Mouse (Mus musculus): ENCODE results near the gene Ccdc90b. TPM values are rescaled to one million over a fixed set of nuclear protein-coding genes. Genes with fewer than 3 reads are reported as not detected.

The Ccdc90b gene
- polyA plus RNA-seq, 2 experiments, result 35.6 to 51.3 TPM

GRCm38 (mm10) chr7:92610830-92611229 is 49.9 kb downstream of the Ccdc90b start:
- H3K9me3 ChIP-seq (ENCODE audit: control insufficient read depth, low read length), result no peaks in the 10 kb centered on the region
- no peaks in the 10 kb centered on the region for H3K4me1 ChIP-seq (ENCODE audit: control insufficient read depth, insufficient read depth, low read length)
- no peak overlapping the region for H3K27ac ChIP-seq (replicated peaks; ENCODE audit: low read depth, low read length)
- no peak overlapping the region for H3K4me2 ChIP-seq (replicated peaks; ENCODE audit: low read depth, low read length, severe bottlenecking)
- no peak for DNase-seq (ENCODE audit: low spot score)
- H3K4me3 ChIP-seq (replicated peaks; ENCODE audit: low read length), result no peak overlapping the region
- ATAC-seq (ENCODE audit: low FRiP score, low read depth), result no peak
- TF ChIP-seq POLR2A (IDR thresholded peaks at IDR 0.05; ENCODE audit: borderline replicate concordance, extremely low read depth, insufficient read depth, insufficient read length), result no peak
- H3K27me3 ChIP-seq (ENCODE audit: control insufficient read depth, insufficient read depth, low read length), result no peaks in the 10 kb centered on the region
- no peak overlapping the region for H3K9ac ChIP-seq (ENCODE audit: low read depth, low read length, severe bottlenecking)
- H3K36me3 ChIP-seq (ENCODE audit: control insufficient read depth, insufficient read depth, low read length), result no peaks in the 10 kb centered on the region
- 44% methylated on average over 7 of the region's 7 CpGs for WGBS

- Histone ChIP-seq H3K9me3 (ENCODE audit: control insufficient read depth, low read length) (no peaks in the 10 kb centered on the region), H3K4me3 (replicated peaks; ENCODE audit: low read length) (no peak overlapping the region), H3K9ac (ENCODE audit: low read depth, low read length, severe bottlenecking) (no peak overlapping the region), H3K4me1 (ENCODE audit: control insufficient read depth, insufficient read depth, low read length) (no peaks in the 10 kb centered on the region), H3K36me3 (ENCODE audit: control insufficient read depth, insufficient read depth, low read length) (no peaks in the 10 kb centered on the region), H3K27me3 (ENCODE audit: control insufficient read depth, insufficient read depth, low read length) (no peaks in the 10 kb centered on the region), H3K4me2 (replicated peaks; ENCODE audit: low read depth, low read length, severe bottlenecking) (no peak overlapping the region), H3K27ac (replicated peaks; ENCODE audit: low read depth, low read length) (no peak overlapping the region)
- DNase-seq (ENCODE audit: low spot score), result no peak
- TF ChIP-seq POLR2A (IDR thresholded peaks at IDR 0.05; ENCODE audit: borderline replicate concordance, extremely low read depth, insufficient read depth, insufficient read length), result no peak
- ATAC-seq (ENCODE audit: low FRiP score, low read depth), result no peak
- WGBS, result 50% methylated on average over 2 of the region's 2 CpGs
Observed at GRCm38 (mm10) chr7:92624488-92624887, 63.5 kb downstream of the Ccdc90b start.

- ATAC-seq (ENCODE audit: low FRiP score, low read depth) (no peak), DNase-seq (ENCODE audit: low spot score) (no peak)
- Histone ChIP-seq H3K4me3 (replicated peaks; ENCODE audit: low read length) (no peak overlapping the region), H3K9ac (ENCODE audit: low read depth, low read length, severe bottlenecking) (no peak overlapping the region), H3K27ac (replicated peaks; ENCODE audit: low read depth, low read length) (no peak overlapping the region), H3K4me2 (replicated peaks; ENCODE audit: low read depth, low read length, severe bottlenecking) (no peak overlapping the region), H3K4me1 (ENCODE audit: control insufficient read depth, insufficient read depth, low read length) (no peaks in the 10 kb centered on the region), H3K9me3 (ENCODE audit: control insufficient read depth, low read length) (no peaks in the 10 kb centered on the region), H3K27me3 (ENCODE audit: control insufficient read depth, insufficient read depth, low read length) (no peaks in the 10 kb centered on the region), H3K36me3 (ENCODE audit: control insufficient read depth, insufficient read depth, low read length) (no peaks in the 10 kb centered on the region)
- TF ChIP-seq POLR2A (IDR thresholded peaks at IDR 0.05; ENCODE audit: borderline replicate concordance, extremely low read depth, insufficient read depth, insufficient read length), result no peak
- 61% methylated on average over 2 of the region's 2 CpGs for WGBS
Observed at GRCm38 (mm10) chr7:92630167-92630566, 69.2 kb downstream of the Ccdc90b start.

Other genes starting within 250 kb of the Ccdc90b start
- gene Ankrd42, start 76.0 kb downstream of the Ccdc90b start, polyA plus RNA-seq (2012; rRNA removed), result 2.7 and 3.4 TPM in 2 replicates
- gene Ankrd42, start 76.0 kb downstream of the Ccdc90b start, polyA plus RNA-seq (2014; fragmentation: Nextera tagmentation; extraction: Ambion mirVana), result 4.8 and 5.4 TPM in 2 replicates
- gene Pcf11, start 108.8 kb downstream of the Ccdc90b start, polyA plus RNA-seq (2012; rRNA removed), result 22.7 and 32.5 TPM in 2 replicates
- 21.2 and 23.5 TPM in 2 replicates for gene Pcf11, start 108.8 kb downstream of the Ccdc90b start, polyA plus RNA-seq (2014; fragmentation: Nextera tagmentation; extraction: Ambion mirVana)
- 9.5 and 12.6 TPM in 2 replicates for gene Rab30, start 180.5 kb downstream of the Ccdc90b start, polyA plus RNA-seq (2012; rRNA removed)
- 22.7 and 25.3 TPM in 2 replicates for gene Rab30, start 180.5 kb downstream of the Ccdc90b start, polyA plus RNA-seq (2014; fragmentation: Nextera tagmentation; extraction: Ambion mirVana)